Mouse (Mus musculus) kidney, adult 10 weeks (tissue): Measurements from ENCODE around the gene Ear10. TPM values are rescaled to one million over a fixed set of nuclear protein-coding genes. Genes with fewer than 3 reads are reported as not detected.

Experiments
- polyA plus RNA-seq: library from polyadenylated mRNA; stranded (reverse); fragments of 350-450 nt; fragmentation: Illumina TruSeq; extraction: RNeasy Lipid Tissue Mini Kit (QIAGEN cat#74804); gene quantifications from one replicate; pipeline ENCODE4 v1.2.3, GENCODE M21; 2014; ENCODE audit warnings: low read depth, low replicate concordance

Ear10 gene
- not detected for polyA plus RNA-seq

GRCm38 (mm10) chr14:43923459-43923858 is at the start of gene Ear10:
Gene Ear10 (minus strand): TSS chr14:43923559.

GRCm38 (mm10) chr14:43956769-43957168 is 33.4 kb upstream of the Ear10 start, which contains the start of gene Ang5:
Gene Ang5 (plus strand): TSS chr14:43957069.

GRCm38 (mm10) chr14:43924688-43925403 is 1.5 kb upstream of the Ear10 start, which contains the start of gene Gm8113:
Gene Gm8113 (plus strand): TSS chr14:43925390.

GRCm38 (mm10) chr14:43875417-43875816 is 47.9 kb downstream of the Ear10 start, which contains the start of gene Ear1:
Gene Ear1 (minus strand): TSS chr14:43875517.

Other genes starting within 250 kb of the Ear10 start
- gene Gm8165, start 246.4 kb downstream of the Ear10 start, polyA plus RNA-seq = not detected
- gene Gm7324, start 225.7 kb downstream of the Ear10 start, polyA plus RNA-seq = 2.6 TPM
- not detected for gene Gm16506, start 196.1 kb downstream of the Ear10 start, polyA plus RNA-seq
- not detected for gene Gm6526, start 175.7 kb downstream of the Ear10 start, polyA plus RNA-seq
- gene Gm8180, start 138.8 kb downstream of the Ear10 start, polyA plus RNA-seq = not detected
- not detected for gene Ear1, start 48.0 kb downstream of the Ear10 start, polyA plus RNA-seq
- gene Gm8113, start 1.8 kb upstream of the Ear10 start, polyA plus RNA-seq = 0.85 TPM
- gene Ang5, start 33.5 kb upstream of the Ear10 start, polyA plus RNA-seq = not detected
- not detected for gene Ang6, start 78.7 kb upstream of the Ear10 start, polyA plus RNA-seq
- 1.5 TPM for gene Ear2, start 179.1 kb upstream of the Ear10 start, polyA plus RNA-seq
- not detected for gene Gm3327, start 200.3 kb upstream of the Ear10 start, polyA plus RNA-seq